Mouse (Mus musculus) brain, embryonic 18.5 days (tissue): ENCODE measurements at regions not wholly inside any gene's neighbourhood (a gene's known extent, or its start where the extent isn't known, plus 50 kb on each side); places are given as distances from the start of the nearest gene placed in this dataset.

Experiments used
- DNase-seq: peaks from one replicate; pipeline ENCODE4 v3.0.0-alpha.2; 2012; ENCODE audit warnings: low read depth, low spot score

GRCm38 (mm10) chr3:78901838-78902484 is 384.4 kb downstream of the Rapgef2 start:
- DNase-seq, result no peak

- no peak for DNase-seq
These were observed 385.1 kb downstream of the Rapgef2 start for GRCm38 (mm10) chr3:78901016-78901837.

GRCm38 (mm10) chr3:78899446-78900230 is 386.7 kb downstream of the Rapgef2 start:
- DNase-seq, result no peak

GRCm38 (mm10) chr3:78889326-78889725 is 397.0 kb downstream of the Rapgef2 start:
- DNase-seq, result no peak

- DNase-seq, result no peak
These were observed 401.6 kb downstream of the Rapgef2 start for GRCm38 (mm10) chr3:78884715-78885114.

- DNase-seq, result no peak
These were observed 402.3 kb downstream of the Rapgef2 start for GRCm38 (mm10) chr3:78884029-78884428.

- DNase-seq, result no peak
These were observed 406.2 kb downstream of the Rapgef2 start for GRCm38 (mm10) chr3:78880072-78880471.

- DNase-seq, result no peak
These were observed 409.0 kb downstream of the Rapgef2 start for GRCm38 (mm10) chr3:78877323-78877722.

- DNase-seq, result no peak
These were observed 419.4 kb downstream of the Rapgef2 start for GRCm38 (mm10) chr3:78866896-78867295.

- no peak for DNase-seq
These were observed 420.1 kb downstream of the Rapgef2 start for GRCm38 (mm10) chr3:78866083-78866726.

GRCm38 (mm10) chr3:78863005-78863404 is 423.3 kb downstream of the Rapgef2 start:
- no peak for DNase-seq

- no peak for DNase-seq
These were observed 439.5 kb downstream of the Rapgef2 start for GRCm38 (mm10) chr3:78846617-78847318.

- no peak for DNase-seq
These were observed 445.1 kb downstream of the Rapgef2 start for GRCm38 (mm10) chr3:78841173-78841572.

GRCm38 (mm10) chr3:78836824-78837223 is 449.5 kb downstream of the Rapgef2 start:
- no peak for DNase-seq

GRCm38 (mm10) chr3:78825505-78825904 is 460.8 kb downstream of the Rapgef2 start:
- no peak for DNase-seq

- DNase-seq, result no peak
These were observed 473.9 kb downstream of the Rapgef2 start for GRCm38 (mm10) chr3:78812425-78812824.

GRCm38 (mm10) chr3:78810431-78811152 is 475.7 kb downstream of the Rapgef2 start:
- DNase-seq, result no peak

- no peak for DNase-seq
These were observed 483.1 kb downstream of the Rapgef2 start for GRCm38 (mm10) chr3:78803176-78803575.

GRCm38 (mm10) chr3:78795951-78796455 is 490.3 kb downstream of the Rapgef2 start:
- DNase-seq, result no peak

- no peak for DNase-seq
These were observed 493.8 kb downstream of the Rapgef2 start for GRCm38 (mm10) chr3:78792440-78793057.
